Mouse (Mus musculus) heart, embryonic 13.5 days (tissue): Measurements from ENCODE around the gene Fkbp8. TPM values are rescaled to one million over a fixed set of nuclear protein-coding genes. Genes with fewer than 3 reads are reported as not detected.

Source experiments
- ATAC-seq: fragments of 200-750 bp; cut with Nextera tagmentation; 2 replicates; pipeline ENCODE4 v1.8.0; 2017; ENCODE audit warnings: moderate TSS enrichment; ENCODE audit not compliant: insufficient number of reproducible peaks, low FRiP score, low TSS enrichment; ENCODE audit errors: extremely low read depth
- H3K27ac ChIP-seq: fragments of 300-500 bp; sonication (generic); replicated peaks from 2 replicates; pipeline ENCODE4 v1.5.1; 2015; ENCODE audit warnings: moderate library complexity, mild to moderate bottlenecking, inconsistent platforms
- H3K27me3 ChIP-seq: fragments of 300-500 bp; sonication (generic); replicated peaks from 2 replicates; pipeline ENCODE4 v1.6.1; 2015; ENCODE audit warnings: mild to moderate bottlenecking, inconsistent platforms
- H3K36me3 ChIP-seq: fragments of 300-500 bp; sonication (generic); 2 replicates; pipeline ENCODE4 v1.6.1; 2015; ENCODE audit warnings: mild to moderate bottlenecking, inconsistent platforms
- H3K4me1 ChIP-seq: fragments of 300-500 bp; sonication (generic); 2 replicates; pipeline ENCODE4 v1.6.1; 2015; ENCODE audit warnings: inconsistent platforms
- H3K4me2 ChIP-seq: fragments of 300-500 bp; sonication (generic); 2 replicates; pipeline ENCODE4 v1.6.1; 2015; ENCODE audit warnings: inconsistent platforms, mild to moderate bottlenecking, moderate library complexity
- H3K4me3 ChIP-seq: fragments of 300-500 bp; sonication (generic); 2 replicates; pipeline ENCODE4 v1.5.1; 2015; ENCODE audit warnings: moderate library complexity, mild to moderate bottlenecking, inconsistent platforms
- H3K9ac ChIP-seq: fragments of 300-500 bp; sonication (generic); 2 replicates; pipeline ENCODE4 v1.6.1; 2015; ENCODE audit warnings: inconsistent platforms, mild to moderate bottlenecking, moderate library complexity
- H3K9me3 ChIP-seq: fragments of 300-500 bp; sonication (generic); 2 replicates; pipeline ENCODE4 v1.6.1; 2016; ENCODE audit warnings: inconsistent platforms
- WGBS: fragments of 180-500 bp; shearing (Covaris S2); methylation state at CpG from one replicate; pipeline ENCODE4 v1.1.7; 2015; ENCODE audit warnings: mixed read lengths; 5-methylcytosine and 5-hydroxymethylcytosine counted together
- polyA plus RNA-seq: library from polyadenylated mRNA; unstranded; fragments of >200 nt; fragmentation: Nextera tagmentation; extraction: Ambion mirVana; gene quantifications from 2 replicates; pipeline ENCODE4 v1.2.1, GENCODE M21; 2015

Fkbp8 gene
- polyA plus RNA-seq = 240 and 251 TPM in 2 replicates

DNA sequence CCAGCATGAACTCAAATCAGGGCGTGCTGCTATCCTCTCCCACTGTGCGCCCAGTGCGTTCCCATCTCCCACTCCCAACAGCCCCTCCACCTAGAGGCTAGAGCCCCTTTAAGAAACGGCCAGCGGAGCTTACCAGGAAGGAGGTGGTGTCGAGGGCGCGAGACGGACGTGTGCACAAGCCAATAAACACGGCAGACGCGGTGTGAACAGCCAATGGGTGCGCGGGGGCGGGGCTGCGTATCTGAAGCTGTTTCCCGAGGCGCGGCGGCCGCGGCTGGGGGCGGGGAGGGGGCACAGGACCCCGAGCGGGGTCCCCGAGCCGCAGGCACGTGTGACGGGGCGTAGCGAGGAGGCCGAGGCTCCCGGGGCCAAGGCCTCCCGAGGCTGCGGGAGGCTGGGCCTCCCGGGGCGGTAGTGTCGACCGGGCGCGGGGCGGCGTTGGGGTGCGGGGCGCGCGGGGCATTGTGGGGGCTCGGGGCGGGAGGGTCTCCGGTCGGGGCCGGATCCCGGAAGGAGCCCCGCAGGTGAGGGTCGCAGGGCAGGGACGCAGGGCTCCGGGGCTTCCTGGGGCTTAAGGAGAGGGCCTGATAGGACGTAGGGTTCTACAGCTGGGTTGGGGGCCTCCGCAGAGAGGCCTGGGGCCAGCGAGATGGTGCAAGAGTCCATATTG lies at the start of gene Fkbp8, which contains the start of gene Kxd1:
Gene Fkbp8, plus strand, starts transcription at position 213 of the 670 bp plus-strand sequence.
Gene Kxd1, minus strand, starts transcription at position 445 of the 670 bp plus-strand sequence.
- Histone ChIP-seq H3K4me1 (peaks cover 37% of the 10 kb centered on the region), H3K4me2 (peak within 1 kb of the TSS; percentile 81), H3K9ac (peak within 1 kb of the TSS; percentile 98), H3K27ac (peak within 1 kb of the TSS; percentile 89), H3K36me3 (peaks cover 35% of the 10 kb centered on the region), H3K4me3 (peak within 1 kb of the TSS; percentile 92), H3K9me3 (no peaks in the 10 kb centered on the region), H3K27me3 (no peaks in the 10 kb centered on the region)
- WGBS = under 1% methylated on average over 58 of the region's 61 CpGs
- peak; percentile 81 for ATAC-seq

DNA sequence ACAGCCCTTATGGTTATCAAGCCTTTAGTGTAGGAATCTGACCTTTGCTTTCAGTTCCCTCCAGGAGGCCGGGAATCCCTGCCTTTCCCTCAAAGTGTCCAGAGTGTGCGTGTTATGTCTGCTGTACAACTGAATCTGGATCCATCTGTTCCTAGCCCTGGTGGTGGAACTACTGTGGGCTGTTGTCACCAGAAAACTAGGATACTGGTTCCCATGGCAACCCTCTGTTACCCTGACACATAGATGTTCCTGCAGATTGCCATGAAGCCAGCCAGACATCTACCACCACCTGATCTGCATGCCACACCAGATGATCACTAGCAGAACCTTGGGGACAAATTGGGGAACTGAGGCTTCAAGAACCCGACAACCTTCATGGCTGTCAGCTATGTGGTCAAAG lies 45.6 kb upstream of the Fkbp8 start:
- peaks cover 9% of the 10 kb centered on the region for H3K4me1 ChIP-seq
- H3K36me3 ChIP-seq = no peaks in the 10 kb centered on the region
- WGBS = 59% methylated on average over 3 of the region's 3 CpGs
- ATAC-seq = no peak
- no peak overlapping the region for H3K4me3 ChIP-seq
- peaks cover 93% of the 10 kb centered on the region for H3K27me3 ChIP-seq
- H3K9me3 ChIP-seq = no peaks in the 10 kb centered on the region
- no peak overlapping the region for H3K4me2 ChIP-seq
- no peak overlapping the region for H3K27ac ChIP-seq
- no peak overlapping the region for H3K9ac ChIP-seq

DNA sequence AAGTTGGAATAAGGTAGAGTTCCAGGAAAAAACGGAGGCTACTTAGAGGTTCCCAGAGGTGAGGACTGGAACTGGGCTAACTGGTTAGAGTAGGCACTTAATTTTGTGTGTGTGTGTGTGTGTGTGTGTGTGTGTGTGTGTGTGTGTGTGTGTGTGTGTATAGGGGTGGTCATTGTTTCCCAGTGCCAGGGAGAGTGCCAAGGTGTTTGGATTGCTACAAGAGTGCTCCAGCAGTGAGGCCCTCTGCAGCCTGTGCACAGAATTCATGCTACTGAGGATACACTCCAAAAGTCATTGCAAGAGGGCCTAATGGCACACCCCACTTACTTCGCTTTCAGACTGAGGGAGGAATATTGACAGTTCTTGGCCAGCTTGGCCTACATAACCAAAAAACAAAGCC lies 44.6 kb upstream of the Fkbp8 start:
- Histone ChIP-seq H3K9ac (no peak overlapping the region), H3K4me2 (no peak overlapping the region), H3K36me3 (no peaks in the 10 kb centered on the region), H3K4me1 (peaks cover 8% of the 10 kb centered on the region), H3K4me3 (no peak overlapping the region), H3K9me3 (no peaks in the 10 kb centered on the region), H3K27ac (no peak overlapping the region), H3K27me3 (peaks cover 99% of the 10 kb centered on the region)
- ATAC-seq = no peak
- 67% methylated on average over 2 of the region's 2 CpGs for WGBS

DNA sequence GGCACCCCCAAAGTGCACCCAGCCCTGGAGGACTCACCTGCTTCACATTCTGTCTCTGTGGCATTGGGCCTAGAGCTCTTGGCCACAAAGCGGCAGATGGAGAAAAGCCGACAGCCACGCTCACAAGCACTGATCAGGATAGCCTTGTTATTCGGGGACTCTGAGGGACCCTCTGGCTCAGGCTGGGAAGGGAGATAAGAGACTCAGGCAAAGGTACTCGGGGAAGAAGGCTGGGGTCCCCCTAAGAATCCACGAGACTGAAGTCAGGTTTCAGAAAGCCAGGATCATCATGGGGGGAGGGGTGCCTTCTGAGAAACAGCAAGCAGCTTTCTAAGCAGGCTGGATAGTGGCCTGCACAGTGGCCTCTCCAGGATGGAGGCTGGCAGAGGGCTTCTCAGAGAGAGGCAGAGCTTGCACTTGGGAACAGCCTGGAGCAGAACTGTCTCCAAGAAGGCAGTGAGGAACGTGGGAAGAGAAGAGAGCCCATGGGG lies 41.3 kb upstream of the Fkbp8 start:
- Histone ChIP-seq H3K9ac (no peak overlapping the region), H3K27me3 (peaks cover 100% of the 10 kb centered on the region), H3K9me3 (no peaks in the 10 kb centered on the region), H3K4me3 (no peak overlapping the region), H3K4me2 (no peak overlapping the region), H3K36me3 (no peaks in the 10 kb centered on the region), H3K27ac (no peak overlapping the region), H3K4me1 (peaks cover 28% of the 10 kb centered on the region)
- ATAC-seq = no peak
- 28% methylated on average over 7 of the region's 7 CpGs for WGBS

DNA sequence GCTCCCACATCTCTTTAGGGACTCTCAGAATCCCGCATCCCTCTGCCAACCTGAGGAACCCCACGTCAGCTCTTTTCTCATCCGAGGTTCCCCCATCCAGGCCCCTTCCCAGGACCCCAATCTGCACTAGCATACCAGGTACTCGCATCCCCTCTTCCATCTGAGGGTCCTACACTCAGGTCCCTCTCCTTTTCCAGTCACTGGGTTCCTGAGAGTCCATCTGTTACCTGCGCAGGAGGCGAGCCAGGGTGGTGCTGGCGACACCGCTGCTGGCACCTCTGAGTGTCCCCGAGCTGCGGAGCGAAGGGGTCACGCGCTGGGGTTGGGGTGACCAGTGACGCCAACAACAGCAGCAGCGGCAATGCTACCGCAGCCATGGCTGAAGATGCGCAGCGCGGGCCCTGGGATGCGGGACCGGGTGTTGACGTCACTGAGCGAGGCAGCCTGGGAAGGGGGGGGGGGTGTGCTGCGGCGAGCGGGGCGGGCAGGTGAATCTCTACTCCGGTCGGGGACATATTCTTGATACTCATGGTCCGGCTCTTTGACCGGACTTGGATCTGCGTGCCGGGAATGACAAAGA lies 40.5 kb upstream of the Fkbp8 start, which contains the start of gene Tmem59l:
Gene Tmem59l, minus strand, starts transcription at position 418 of the 580 bp plus-strand sequence.
- Histone ChIP-seq H3K9me3 (no peaks in the 10 kb centered on the region), H3K27ac (no peak within 1 kb of the TSS), H3K36me3 (no peaks in the 10 kb centered on the region), H3K9ac (peak within 1 kb of the TSS; percentile 56), H3K4me2 (peak within 1 kb of the TSS; percentile 69), H3K4me3 (peak within 1 kb of the TSS; percentile 48), H3K4me1 (peaks cover 36% of the 10 kb centered on the region), H3K27me3 (peaks cover 100% of the 10 kb centered on the region)
- WGBS = 6% methylated on average over 33 of the region's 33 CpGs
- ATAC-seq = no peak

DNA sequence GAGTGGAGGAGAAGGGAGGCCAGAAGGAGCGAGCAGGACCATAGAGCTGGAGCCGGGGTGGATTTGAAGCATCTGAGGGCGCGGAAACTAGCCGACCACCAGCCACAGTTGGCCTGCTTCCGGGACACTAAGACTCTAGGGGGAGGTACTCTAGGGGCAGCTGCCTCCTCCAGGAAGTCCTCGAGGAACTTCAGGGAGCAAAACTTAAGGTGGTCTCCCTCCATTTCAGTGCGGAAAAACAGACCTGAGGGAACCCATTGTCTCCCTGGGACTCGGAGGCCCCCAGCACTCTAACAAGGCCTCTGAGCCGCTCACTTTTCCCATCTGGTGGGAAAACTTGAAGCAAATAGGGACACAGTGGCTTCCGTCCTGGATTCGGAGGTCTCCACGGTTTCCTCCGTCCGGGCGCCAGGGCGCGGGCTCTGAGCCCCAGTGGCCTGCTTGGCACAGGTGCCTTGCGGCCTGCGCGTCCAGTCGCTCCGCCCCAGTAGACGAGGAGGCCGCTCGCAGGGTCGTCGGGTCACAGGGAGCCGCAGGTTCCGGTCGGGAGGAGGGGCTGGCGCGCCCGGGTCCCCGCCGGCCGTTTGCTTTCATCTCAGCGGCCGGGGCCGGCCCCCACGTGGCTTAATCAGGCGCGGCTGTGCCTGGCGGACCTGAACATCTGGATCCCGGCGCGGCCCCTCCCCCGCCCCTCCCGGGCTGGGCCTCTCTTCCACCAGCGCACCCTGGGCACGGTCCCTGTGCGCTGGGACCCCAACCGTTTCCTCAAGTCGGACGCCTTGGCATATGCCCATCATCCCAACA lies 39.3 kb upstream of the Fkbp8 start:
- Histone ChIP-seq H3K36me3 (no peaks in the 10 kb centered on the region), H3K9ac (peak overlapping the region; percentile 56), H3K4me1 (peaks cover 47% of the 10 kb centered on the region), H3K4me2 (peak overlapping the region; percentile 69), H3K4me3 (peak overlapping the region; percentile 48), H3K27ac (no peak overlapping the region), H3K9me3 (no peaks in the 10 kb centered on the region), H3K27me3 (peaks cover 100% of the 10 kb centered on the region)
- 4% methylated on average over 55 of the region's 55 CpGs for WGBS
- no peak for ATAC-seq

DNA sequence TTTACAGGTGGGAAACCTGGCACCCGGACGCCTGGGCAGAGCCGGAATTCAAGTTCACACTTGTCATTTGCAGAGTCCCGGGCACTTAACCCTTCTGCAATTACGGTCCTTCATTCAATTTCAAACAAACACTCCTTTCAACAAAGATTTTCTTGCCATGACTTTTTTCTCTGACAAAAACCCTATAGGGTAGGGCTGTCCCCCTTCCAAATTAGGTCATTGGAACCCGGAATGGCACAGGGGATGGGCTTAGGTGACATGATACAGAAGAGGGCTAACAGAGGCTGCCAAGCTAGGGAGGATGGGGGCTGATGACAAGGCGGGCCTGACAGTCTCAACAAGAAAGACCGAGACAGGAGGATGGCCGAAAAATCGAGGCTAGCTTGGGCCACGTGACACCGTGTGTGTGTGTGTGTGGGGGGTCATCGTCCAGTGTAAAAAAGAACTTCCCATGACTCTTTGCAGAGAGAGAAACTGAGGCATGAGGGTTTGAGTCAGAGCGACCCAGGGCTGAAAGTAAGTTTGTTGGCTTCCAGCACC lies 38.5 kb upstream of the Fkbp8 start:
- no peaks in the 10 kb centered on the region for H3K36me3 ChIP-seq
- peak overlapping the region; percentile 58 for H3K9ac ChIP-seq
- no peak overlapping the region for H3K27ac ChIP-seq
- H3K4me2 ChIP-seq = peak overlapping the region; percentile 69
- H3K4me1 ChIP-seq = peaks cover 55% of the 10 kb centered on the region
- no peaks in the 10 kb centered on the region for H3K9me3 ChIP-seq
- peaks cover 100% of the 10 kb centered on the region for H3K27me3 ChIP-seq
- peak overlapping the region; percentile 48 for H3K4me3 ChIP-seq
- WGBS = 3% methylated on average over 14 of the region's 14 CpGs
- ATAC-seq = no peak

DNA sequence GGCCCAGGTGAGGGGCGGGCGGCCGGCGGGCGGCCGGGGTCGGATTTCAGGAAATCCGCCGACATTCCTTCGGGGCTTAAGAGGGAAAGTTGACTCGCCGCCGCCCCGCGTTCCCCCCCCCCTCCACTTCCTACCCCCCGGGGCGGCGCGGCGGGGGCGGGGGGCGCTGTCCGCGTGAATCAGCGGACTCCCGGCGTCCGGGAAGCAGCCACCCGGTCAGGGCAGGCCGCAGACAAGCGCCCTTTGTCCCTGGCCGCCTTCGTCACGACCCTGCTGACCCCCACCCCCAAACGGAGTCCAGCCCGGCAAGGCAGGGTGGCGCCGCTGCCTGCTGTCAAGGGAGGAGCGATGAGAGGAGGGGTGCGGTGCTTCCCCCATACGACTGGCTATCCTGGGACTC lies 37.9 kb upstream of the Fkbp8 start:
- Histone ChIP-seq H3K27me3 (peaks cover 100% of the 10 kb centered on the region), H3K4me1 (peaks cover 61% of the 10 kb centered on the region), H3K4me3 (peak overlapping the region; percentile 45), H3K27ac (no peak overlapping the region), H3K4me2 (peak overlapping the region; percentile 69), H3K36me3 (no peaks in the 10 kb centered on the region), H3K9ac (peak overlapping the region; percentile 58), H3K9me3 (no peaks in the 10 kb centered on the region)
- ATAC-seq = no peak
- WGBS = under 1% methylated on average over 41 of the region's 41 CpGs

DNA sequence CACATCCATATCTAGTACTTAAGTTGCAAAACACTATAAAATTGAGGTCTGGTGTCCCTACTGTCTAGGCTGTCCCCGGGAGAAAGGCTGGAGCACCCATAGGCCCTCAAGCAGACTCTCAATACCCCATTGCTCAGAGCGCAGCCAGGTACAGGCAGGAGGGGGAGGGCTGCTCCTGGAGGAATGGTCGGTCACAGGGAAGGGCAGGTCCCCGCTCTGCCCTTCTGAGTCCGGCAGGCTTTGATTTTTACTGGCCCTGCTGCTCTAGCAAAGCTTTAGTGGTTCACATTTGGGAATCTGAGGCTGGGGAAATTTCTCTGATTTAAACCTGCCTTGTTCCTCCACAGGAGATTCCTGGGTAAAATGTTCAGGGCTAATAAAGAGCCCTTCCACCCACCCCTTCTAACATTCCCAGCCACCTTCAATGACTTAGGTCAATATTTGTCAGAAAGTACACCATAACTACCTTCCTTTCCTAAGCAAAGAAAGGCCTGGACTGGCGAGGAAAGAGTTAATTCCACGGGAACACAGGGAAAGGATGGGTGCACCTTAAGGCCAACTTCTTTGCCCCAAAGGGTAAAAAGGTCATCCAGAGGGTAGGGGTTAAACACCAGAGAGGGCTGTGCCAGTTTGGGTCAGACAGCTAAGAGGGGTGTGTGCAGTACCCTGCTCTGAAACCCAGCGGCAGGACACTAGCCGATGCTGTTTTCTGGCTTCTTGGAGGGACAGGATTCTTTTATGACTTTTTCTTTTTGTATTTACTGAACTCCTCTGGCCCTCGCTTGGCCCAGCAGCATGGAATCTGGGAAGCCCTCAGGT lies 37.3 kb upstream of the Fkbp8 start:
- Histone ChIP-seq H3K4me1 (peaks cover 66% of the 10 kb centered on the region), H3K9ac (no peak overlapping the region), H3K27ac (no peak overlapping the region), H3K9me3 (no peaks in the 10 kb centered on the region), H3K4me2 (peak overlapping the region; percentile 69; the same call in 1 of the 2 replicates), H3K27me3 (peaks cover 100% of the 10 kb centered on the region), H3K4me3 (peak overlapping the region; percentile 45; the same call in 1 of the 2 replicates), H3K36me3 (no peaks in the 10 kb centered on the region)
- no peak for ATAC-seq
- WGBS = 13% methylated on average over 10 of the region's 10 CpGs

DNA sequence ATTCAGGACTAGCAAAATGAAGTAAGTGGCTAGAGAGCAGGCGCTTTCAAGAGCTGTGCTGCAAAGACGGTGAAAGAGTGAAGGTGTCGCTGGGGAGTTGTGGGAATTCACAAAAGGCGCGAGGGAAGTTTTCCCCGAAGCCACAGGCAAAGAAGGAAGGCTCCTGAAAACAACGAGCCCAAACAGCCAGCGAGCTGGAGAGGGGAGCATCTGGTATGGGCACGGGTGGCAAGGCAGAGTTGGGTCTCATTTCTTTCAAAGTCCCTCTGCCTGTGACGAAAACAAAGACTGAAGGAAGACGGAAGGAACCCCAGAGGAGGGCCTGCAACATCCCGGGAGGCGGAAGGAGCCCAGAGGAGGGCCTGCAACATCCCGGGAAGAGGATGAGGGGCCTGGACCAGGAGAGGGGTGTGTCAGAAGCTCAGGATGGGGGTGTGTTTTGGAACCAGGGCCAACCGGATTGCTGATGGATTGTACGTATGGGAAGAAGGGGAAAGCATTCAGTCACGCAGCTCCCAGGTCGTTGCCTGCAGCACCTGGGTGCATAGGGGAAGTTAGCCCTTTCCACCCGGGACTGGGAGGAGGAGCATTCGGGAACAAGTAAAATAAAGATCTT lies 36.5 kb upstream of the Fkbp8 start:
- WGBS = 4% methylated on average over 20 of the region's 20 CpGs
- Histone ChIP-seq H3K27me3 (peaks cover 100% of the 10 kb centered on the region), H3K9ac (no peak overlapping the region), H3K4me2 (no peak overlapping the region), H3K36me3 (no peaks in the 10 kb centered on the region), H3K27ac (no peak overlapping the region), H3K4me1 (peaks cover 71% of the 10 kb centered on the region), H3K4me3 (no peak overlapping the region), H3K9me3 (no peaks in the 10 kb centered on the region)
- ATAC-seq = no peak
